ENCODE assay signal across 26 mouse cellular contexts in genomic region chr9:70689926-70690325, GRCm38 (mm10). TPM values are rescaled to one million over a fixed set of nuclear protein-coding genes. Genes with fewer than 3 reads are reported as not detected.
DNase-seq lines count a peak whose midpoint lies in the region; ATAC-seq and TF ChIP-seq lines count a peak whose summit lies in the region.
"Had no signal": no experiment of that assay in that cellular context is flagged by ENCODE, and none has a peak within 500 bp of the region (broad histone marks: within the 10 kb centered on the region; RNA-seq: fewer than 3 reads in every experiment).

No protein-coding gene starts in this region.

- 59% methylated on average over 3 of the region's 3 CpGs for WGBS in liver, embryonic 12.5 days (ENCODE audit: insufficient replicate concordance)
- 68% methylated on average over 3 of the region's 3 CpGs for WGBS in liver, embryonic 11.5 days
- 53% methylated on average over 3 of the region's 3 CpGs for WGBS in liver, embryonic 16.5 days (ENCODE audit: insufficient replicate concordance)

- peaks cover 10% of the 10 kb centered on the region; the same call in 1 of the 2 replicates for H3K36me3 ChIP-seq in liver, embryonic 12.5 days
- H3K36me3 ChIP-seq in liver, embryonic 11.5 days (ENCODE audit: control insufficient read depth, insufficient read depth, low read length): no peaks in the 10 kb centered on the region
- H3K36me3 ChIP-seq in liver, embryonic 16.5 days (ENCODE audit: control insufficient read depth, insufficient read depth): no peaks in the 10 kb centered on the region
- H3K36me3 ChIP-seq: forebrain, embryonic 12.5 days; forebrain, embryonic 15.5 days; heart, embryonic 12.5 days; heart, embryonic 15.5 days had no signal

- H3K9me3 ChIP-seq in liver, embryonic 12.5 days (replicated peaks): no peaks in the 10 kb centered on the region
- no peaks in the 10 kb centered on the region for H3K9me3 ChIP-seq in liver, embryonic 11.5 days (ENCODE audit: control insufficient read depth, low read length)
- no peaks in the 10 kb centered on the region for H3K9me3 ChIP-seq in liver, embryonic 16.5 days (replicated peaks; ENCODE audit: control insufficient read depth, low read length)
- H3K9me3 ChIP-seq: forebrain, embryonic 12.5 days; forebrain, embryonic 15.5 days; heart, embryonic 12.5 days; heart, embryonic 15.5 days had no signal

- intact Hi-C loops in left cerebral cortex, adult 2 months (cut with DNase I): no loop called here

- no peak for ATAC-seq in liver, embryonic 12.5 days
- ATAC-seq in liver, embryonic 11.5 days (replicated peaks; ENCODE audit: low FRiP score): no peak
- peak; percentile 42; the same call in 1 of the 2 replicates for ATAC-seq in granulocyte monocyte progenitor cell, adult 5-6 weeks (replicated peaks; ENCODE audit: poor library complexity, severe bottlenecking)
- no peak for ATAC-seq in liver, embryonic 16.5 days (ENCODE audit: low read depth)
- ATAC-seq: activated CD4-positive, CD25-positive, alpha-beta regulatory T cell, adult 4 months; CD4-positive, CD25-positive, alpha-beta regulatory T cell, adult 4 months; forebrain, embryonic 15.5 days; hindbrain, postnatal 0 days; inflammation-experienced regulatory T-cells, adult 6 months had no signal

- H3K4me2 ChIP-seq in liver, embryonic 12.5 days: peak overlapping the region; percentile 44
- no peak overlapping the region for H3K4me2 ChIP-seq in liver, embryonic 11.5 days
- peak overlapping the region; percentile 46 for H3K4me2 ChIP-seq in liver, embryonic 16.5 days (ENCODE audit: low read depth, low read length)
- H3K4me2 ChIP-seq: forebrain, embryonic 12.5 days; forebrain, embryonic 15.5 days; heart, embryonic 12.5 days; heart, embryonic 15.5 days; hindbrain, embryonic 14.5 days had no signal

- no peak for TF ChIP-seq CTCF in left cerebral cortex, adult 2 months (IDR thresholded peaks at IDR 0.05)

- H3K27ac ChIP-seq in liver, embryonic 12.5 days: peak overlapping the region; percentile 64; the same call in 1 of the 2 replicates
- H3K27ac ChIP-seq in liver, embryonic 11.5 days (ENCODE audit: low read depth, low read length): no peak overlapping the region
- peak overlapping the region; percentile 41 for H3K27ac ChIP-seq in liver, embryonic 16.5 days (ENCODE audit: low read length)
- H3K27ac ChIP-seq in left cerebral cortex, adult 2 months: no peak overlapping the region
- H3K27ac ChIP-seq: forebrain, embryonic 12.5 days; forebrain, embryonic 15.5 days; heart, embryonic 15.5 days; hindbrain, embryonic 14.5 days; hindbrain, postnatal 0 days had no signal

- peaks cover 82% of the 10 kb centered on the region for H3K4me1 ChIP-seq in liver, embryonic 12.5 days
- H3K4me1 ChIP-seq in liver, embryonic 11.5 days (replicated peaks; ENCODE audit: control insufficient read depth, insufficient read depth, low read length): peaks cover 36% of the 10 kb centered on the region
- H3K4me1 ChIP-seq in liver, embryonic 16.5 days (ENCODE audit: control insufficient read depth, low read depth, low read length): peaks cover 59% of the 10 kb centered on the region
- H3K4me1 ChIP-seq: forebrain, embryonic 12.5 days; forebrain, embryonic 15.5 days had no signal

- no peak overlapping the region for H3K4me3 ChIP-seq in liver, embryonic 12.5 days
- no peak overlapping the region for H3K4me3 ChIP-seq in liver, embryonic 11.5 days (ENCODE audit: low read depth, low read length)
- peak overlapping the region; percentile 13; the same call in 1 of the 2 replicates for H3K4me3 ChIP-seq in liver, embryonic 16.5 days (ENCODE audit: low read depth, low read length)
- no peak overlapping the region for H3K4me3 ChIP-seq in left cerebral cortex, adult 2 months
- H3K4me3 ChIP-seq: forebrain, embryonic 12.5 days; forebrain, embryonic 15.5 days; heart, embryonic 12.5 days; heart, embryonic 15.5 days had no signal

- no peaks in the 10 kb centered on the region for H3K27me3 ChIP-seq in liver, embryonic 12.5 days (replicated peaks)
- no peaks in the 10 kb centered on the region for H3K27me3 ChIP-seq in liver, embryonic 11.5 days (replicated peaks; ENCODE audit: control insufficient read depth, insufficient read depth, low read length)
- no peaks in the 10 kb centered on the region for H3K27me3 ChIP-seq in liver, embryonic 16.5 days (ENCODE audit: control insufficient read depth, insufficient read depth, low read depth, low read length)
- H3K27me3 ChIP-seq: forebrain, embryonic 12.5 days; forebrain, embryonic 15.5 days; heart, embryonic 12.5 days; heart, embryonic 15.5 days had no signal

- peak overlapping the region; percentile 50; the same call in 1 of the 2 replicates for H3K9ac ChIP-seq in liver, embryonic 12.5 days
- no peak overlapping the region for H3K9ac ChIP-seq in liver, embryonic 11.5 days (ENCODE audit: low read depth, low read length)
- H3K9ac ChIP-seq in liver, embryonic 16.5 days (ENCODE audit: low read depth, low read length): 0 out of 2 replicates have a peak overlapping the region, but pooled peaks have one; percentile 20
- H3K9ac ChIP-seq: forebrain, embryonic 12.5 days; forebrain, embryonic 15.5 days; heart, embryonic 12.5 days; heart, embryonic 15.5 days; hindbrain, embryonic 14.5 days had no signal

- DNase-seq in liver, embryonic 11.5 days (ENCODE audit: low spot score): no peak
- DNase-seq in A20 (ENCODE audit: low read depth, low spot score): peak; percentile 72
- no peak for DNase-seq in adrenal gland, postnatal 4 days (ENCODE audit: low spot score in 2 of 2)
- DNase-seq in spleen, adult 18-20 months: no peak
- no peak for DNase-seq in left cerebral cortex, adult 2 months (ENCODE audit: extremely low spot score in 1 of 2, low spot score in 2 of 2)
- DNase-seq: adrenal gland, adult 8-10 months; adrenal gland, postnatal 25 days; cerebellum, adult 18-20 months; cerebellum, adult 9-10 months; cerebellum, postnatal 14 days; gastrocnemius, postnatal 25 days; heart, adult 11 months; heart, postnatal 10 days; heart, postnatal 4 days had no signal

RNA-seq across cellular contexts. Expression of gene Adam10, which starts 11.1 kb away (rescaled TPM):
- polyA plus RNA-seq in liver, embryonic 12.5 days (2016; fragmentation: Nextera tagmentation; extraction: Ambion mirVana): 101 and 107 TPM in 2 replicates
- 74.2 and 82.2 TPM in 2 replicates for polyA plus RNA-seq in liver, embryonic 11.5 days (2014; fragmentation: Nextera tagmentation; extraction: Ambion mirVana)
- total RNA-seq in granulocyte monocyte progenitor cell, adult 5-6 weeks (2014; fragmentation: Nextera tagmentation): 61.0 and 70.7 TPM in 2 replicates
- 46.5 and 47.8 TPM in 2 replicates for total RNA-seq in granulocyte monocyte progenitor cell, adult 5-6 weeks (2017)
- 66.1 and 68.4 TPM in 2 replicates for polyA plus RNA-seq in liver, embryonic 16.5 days (2015; fragmentation: Nextera tagmentation; extraction: Ambion mirVana)
- total RNA-seq in adrenal gland, postnatal 4 days (2021): 10 to 100 TPM; 63.8 to 74.9 TPM
- total RNA-seq in left cerebral cortex, adult 2 months (2021): 10 to 100 TPM; 67.3 to 70.3 TPM

RNA-seq across cellular contexts. Expression of gene Mindy2, which starts 33.0 kb away (rescaled TPM):
- polyA plus RNA-seq in liver, embryonic 12.5 days (2016; fragmentation: Nextera tagmentation; extraction: Ambion mirVana): 28.9 and 29.6 TPM in 2 replicates
- 11.4 and 13.4 TPM in 2 replicates for polyA plus RNA-seq in liver, embryonic 11.5 days (2014; fragmentation: Nextera tagmentation; extraction: Ambion mirVana)
- total RNA-seq in granulocyte monocyte progenitor cell, adult 5-6 weeks (2014; fragmentation: Nextera tagmentation): 11.8 and 12.5 TPM in 2 replicates
- 9.0 and 10.1 TPM in 2 replicates for total RNA-seq in granulocyte monocyte progenitor cell, adult 5-6 weeks (2017)
- polyA plus RNA-seq in liver, embryonic 16.5 days (2015; fragmentation: Nextera tagmentation; extraction: Ambion mirVana): 11.2 and 12.9 TPM in 2 replicates
- total RNA-seq in adrenal gland, postnatal 4 days (2021): 10 to 100 TPM; 17.8 to 19.0 TPM
- total RNA-seq in left cerebral cortex, adult 2 months (2021): 10 to 100 TPM; 38.2 to 40.5 TPM

RNA-seq across cellular contexts. Expression of gene Gm10642, which starts 33.9 kb away (rescaled TPM):
- polyA plus RNA-seq in liver, embryonic 12.5 days (2016; fragmentation: Nextera tagmentation; extraction: Ambion mirVana): 1.5 and 1.6 TPM in 2 replicates
- polyA plus RNA-seq in liver, embryonic 11.5 days (2014; fragmentation: Nextera tagmentation; extraction: Ambion mirVana): 0.48 and 0.65 TPM in 2 replicates
- not detected in 2 replicates for total RNA-seq in granulocyte monocyte progenitor cell, adult 5-6 weeks (2014; fragmentation: Nextera tagmentation)
- 0.26 TPM in 1 of 2 replicates, not detected in the other for total RNA-seq in granulocyte monocyte progenitor cell, adult 5-6 weeks (2017)
- 0.90 and 0.92 TPM in 2 replicates for polyA plus RNA-seq in liver, embryonic 16.5 days (2015; fragmentation: Nextera tagmentation; extraction: Ambion mirVana)
- under 1 TPM; 0.48 to 0.76 TPM for total RNA-seq in adrenal gland, postnatal 4 days (2021)
- 1 to 10 TPM; 1.5 to 1.6 TPM for total RNA-seq in left cerebral cortex, adult 2 months (2021)

Comparison
In these comparisons a context has a peak if more than half of its experiments do, and no peak if none do; other contexts are left out.
1. H3K27ac ChIP-seq: peak in liver, embryonic 12.5 days (single experiment) and liver, embryonic 16.5 days (single experiment); none in liver, embryonic 11.5 days (single experiment) and left cerebral cortex, adult 2 months (single experiment).